In the genomic region with DNA sequence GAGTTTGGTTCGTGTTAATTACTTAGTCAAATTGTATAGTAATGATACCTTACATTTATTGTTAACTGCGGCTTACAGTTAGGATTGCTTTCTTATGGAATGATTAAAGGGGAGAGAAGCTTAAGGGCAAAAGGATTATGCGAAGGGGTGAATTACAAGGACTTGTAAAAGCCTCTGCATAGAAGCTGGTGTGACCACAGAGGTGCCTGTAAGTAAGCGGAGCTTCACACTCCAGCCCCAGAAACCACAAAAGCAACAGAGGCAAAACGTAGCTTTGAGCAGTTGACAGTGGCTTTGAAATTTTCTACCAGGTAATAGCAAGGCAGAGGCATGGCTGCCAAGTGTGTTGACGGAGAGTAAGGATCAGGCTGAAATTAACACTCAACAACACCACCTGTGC, we compare ENCODE assay signal across 20 mouse cellular contexts. TPM values are rescaled to one million over a fixed set of nuclear protein-coding genes. Genes with fewer than 3 reads are reported as not detected.
"Had no signal": no experiment of that assay in that cellular context is flagged by ENCODE, and none has a peak within 500 bp of the region (broad histone marks: within the 10 kb centered on the region; RNA-seq: fewer than 3 reads in every experiment).

No protein-coding gene starts in this region.

- H3K4me2 ChIP-seq: liver, embryonic 13.5 days; midbrain, embryonic 12.5 days; midbrain, embryonic 15.5 days; neural tube, embryonic 12.5 days; neural tube, embryonic 15.5 days; stomach, embryonic 15.5 days had no signal

- DNase-seq: kidney, postnatal 14 days; layer of hippocampus, adult 9-11 months; layer of hippocampus, postnatal 36 days; liver, embryonic 13.5 days; lung, adult 2 months; lung, postnatal 14 days; lung, postnatal 4 days; retina, postnatal 1 day; right cerebral cortex, postnatal 25 days; spleen, adult 18-20 months; thymus, postnatal 4 days had no signal

- H3K9me3 ChIP-seq: liver, embryonic 13.5 days; midbrain, embryonic 12.5 days; midbrain, embryonic 15.5 days; neural tube, embryonic 12.5 days; neural tube, embryonic 15.5 days; stomach, embryonic 15.5 days had no signal

- H3K4me3 ChIP-seq: layer of hippocampus, adult 2 months; left cerebral cortex, adult 2 months; liver, embryonic 13.5 days; midbrain, embryonic 12.5 days; midbrain, embryonic 15.5 days; neural tube, embryonic 12.5 days; neural tube, embryonic 15.5 days; stomach, embryonic 15.5 days had no signal

- H3K36me3 ChIP-seq: liver, embryonic 13.5 days; midbrain, embryonic 12.5 days; midbrain, embryonic 15.5 days; neural tube, embryonic 12.5 days; neural tube, embryonic 15.5 days; stomach, embryonic 15.5 days had no signal

- H3K9ac ChIP-seq: liver, embryonic 13.5 days; midbrain, embryonic 12.5 days; midbrain, embryonic 15.5 days; neural tube, embryonic 12.5 days; neural tube, embryonic 15.5 days; stomach, embryonic 15.5 days had no signal

- H3K4me1 ChIP-seq: midbrain, embryonic 15.5 days; neural tube, embryonic 12.5 days; stomach, embryonic 15.5 days had no signal

- H3K27me3 ChIP-seq: liver, embryonic 13.5 days; midbrain, embryonic 15.5 days; neural tube, embryonic 12.5 days; neural tube, embryonic 15.5 days; stomach, embryonic 15.5 days had no signal

- ATAC-seq: midbrain, embryonic 15.5 days had no signal

- H3K27ac ChIP-seq: layer of hippocampus, adult 2 months; left cerebral cortex, adult 2 months; liver, embryonic 13.5 days; midbrain, embryonic 12.5 days; midbrain, embryonic 15.5 days; neural tube, embryonic 12.5 days; neural tube, embryonic 15.5 days; stomach, embryonic 15.5 days had no signal

RNA-seq across cellular contexts. Expression of a gene that starts 57.0 kb away (rescaled TPM):
- polyA plus RNA-seq: kidney, embryonic 16.5 days; limb, embryonic 11.5 days; midbrain, embryonic 12.5 days; neural tube, embryonic 12.5 days had no signal
